Mouse (Mus musculus): ENCODE data around the gene Gemin7. TPM values are rescaled to one million over a fixed set of nuclear protein-coding genes. Genes with fewer than 3 reads are reported as not detected.

The Gemin7 gene
- polyA plus RNA-seq, 1 experiment from 2014 or later, result 61.7 TPM

DNA sequence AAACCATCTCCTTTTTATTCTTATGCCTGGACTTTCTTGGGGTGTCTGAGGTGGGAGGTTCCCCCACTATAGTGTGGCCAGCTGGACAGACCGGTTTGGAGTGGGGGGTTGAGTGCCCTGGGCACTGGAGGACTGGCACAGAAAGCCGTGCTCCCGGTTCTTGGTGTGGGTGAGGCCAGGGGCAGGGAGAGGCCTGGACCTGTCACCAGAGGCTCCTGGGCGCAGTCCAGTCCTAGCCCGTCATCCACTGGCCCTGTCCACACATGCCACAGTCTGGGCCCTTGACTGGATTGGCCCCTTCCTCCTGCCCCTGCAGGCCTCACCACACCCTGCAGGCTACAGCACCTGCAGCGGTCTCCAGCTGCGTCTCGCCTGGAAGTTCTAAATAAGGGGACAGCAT, 3.2 kb upstream of the Gemin7 start:
- H3K4me1 ChIP-seq (ENCODE audit: insufficient read depth), result peaks cover 29% of the 10 kb centered on the region
- no peak overlapping the region for H3K4me2 ChIP-seq (ENCODE audit: low read depth, low read length)
- H3K4me3 ChIP-seq (ENCODE audit: low read depth, low read length), result no peak overlapping the region
- peaks cover 5% of the 10 kb centered on the region; the same call in 1 of the 2 replicates for H3K27me3 ChIP-seq (ENCODE audit: insufficient read depth, low read length)
- TF ChIP-seq CTCF (IDR thresholded peaks at IDR 0.05; ENCODE audit: low read depth), result no peak
- no peak for ATAC-seq
- WGBS (ENCODE audit: insufficient replicate concordance), result 89% methylated on average over 8 of the region's 8 CpGs
- H3K36me3 ChIP-seq (replicated peaks; ENCODE audit: insufficient read depth, low read length), result peaks cover 26% of the 10 kb centered on the region
- DNase-seq, result no peak
- no peaks in the 10 kb centered on the region for H3K9me3 ChIP-seq (ENCODE audit: low read length)
- H3K27ac ChIP-seq (ENCODE audit: low read depth), result no peak overlapping the region
- no peak overlapping the region for H3K9ac ChIP-seq (replicated peaks)

DNA sequence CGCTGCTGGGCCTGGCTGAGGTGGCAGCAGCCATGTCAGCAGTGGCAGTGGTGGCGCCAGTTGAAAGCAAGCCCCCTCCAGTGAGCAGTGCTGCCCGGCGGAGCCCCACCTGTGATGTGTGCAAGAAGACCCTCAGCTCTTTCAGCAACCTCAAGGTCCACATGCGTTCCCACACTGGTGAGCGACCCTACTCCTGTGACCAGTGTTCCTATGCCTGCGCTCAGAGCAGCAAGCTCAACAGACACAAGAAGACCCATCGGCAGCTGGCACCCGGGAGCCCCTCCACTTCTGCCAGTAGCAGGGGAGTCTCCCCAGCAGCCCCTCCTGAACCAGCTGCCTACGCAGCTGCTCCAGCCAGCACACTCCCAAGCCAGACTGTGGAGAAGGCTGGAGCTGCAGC, 2.4 kb upstream of the Gemin7 start:
- Histone ChIP-seq H3K9ac (replicated peaks) (no peak overlapping the region), H3K27ac (ENCODE audit: low read depth) (no peak overlapping the region), H3K36me3 (replicated peaks; ENCODE audit: insufficient read depth, low read length) (peaks cover 19% of the 10 kb centered on the region), H3K4me2 (ENCODE audit: low read depth, low read length) (no peak overlapping the region), H3K27me3 (ENCODE audit: insufficient read depth, low read length) (peaks cover 5% of the 10 kb centered on the region; the same call in 1 of the 2 replicates), H3K4me3 (ENCODE audit: low read depth, low read length) (no peak overlapping the region), H3K4me1 (ENCODE audit: insufficient read depth) (peaks cover 31% of the 10 kb centered on the region), H3K9me3 (ENCODE audit: low read length) (no peaks in the 10 kb centered on the region)
- ATAC-seq, result no peak
- no peak for DNase-seq
- 93% methylated on average over 10 of the region's 10 CpGs for WGBS (ENCODE audit: insufficient replicate concordance)
- TF ChIP-seq CTCF (IDR thresholded peaks at IDR 0.05; ENCODE audit: low read depth) (no peak), EP300 (IDR thresholded peaks at IDR 0.05; ENCODE audit: low read depth) (no peak)

DNA sequence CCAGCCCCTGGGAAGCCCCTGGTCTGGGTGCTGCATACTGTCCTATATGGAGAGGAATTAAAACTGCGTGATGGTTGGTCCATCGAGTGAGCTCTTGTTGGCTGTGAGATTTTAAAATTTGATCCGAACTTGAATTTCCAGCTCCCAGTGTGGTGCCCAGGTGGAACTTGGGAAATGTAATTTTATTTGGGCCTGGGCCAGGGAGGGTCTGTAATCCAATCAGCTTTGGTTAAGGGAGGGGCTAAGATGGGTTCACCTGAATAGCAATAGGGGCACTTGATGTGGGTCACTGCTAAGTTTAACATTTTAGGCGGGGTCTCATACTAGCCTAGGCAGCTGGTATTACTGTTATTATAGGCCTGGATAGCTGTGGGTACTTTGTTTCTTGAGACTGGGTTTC, 1.0 kb upstream of the Gemin7 start:
- 58% methylated on average over 4 of the region's 4 CpGs for WGBS (ENCODE audit: insufficient replicate concordance)
- ATAC-seq (no peak), DNase-seq (no peak)
- peaks cover 35% of the 10 kb centered on the region for H3K4me1 ChIP-seq (ENCODE audit: insufficient read depth)
- H3K9me3 ChIP-seq (ENCODE audit: low read length), result no peaks in the 10 kb centered on the region
- peak overlapping the region; percentile 69; the same call in 1 of the 2 replicates for H3K27ac ChIP-seq (ENCODE audit: low read depth)
- peak overlapping the region; percentile 53 for H3K4me3 ChIP-seq (ENCODE audit: low read depth, low read length)
- peak overlapping the region; percentile 83 for H3K4me2 ChIP-seq (ENCODE audit: low read depth, low read length)
- TF ChIP-seq EP300 (IDR thresholded peaks at IDR 0.05; ENCODE audit: low read depth), result no peak
- TF ChIP-seq CTCF (IDR thresholded peaks at IDR 0.05; ENCODE audit: low read depth), result no peak
- H3K36me3 ChIP-seq (replicated peaks; ENCODE audit: insufficient read depth, low read length), result peaks cover 6% of the 10 kb centered on the region
- peaks cover 5% of the 10 kb centered on the region; the same call in 1 of the 2 replicates for H3K27me3 ChIP-seq (ENCODE audit: insufficient read depth, low read length)
- no peak overlapping the region for H3K9ac ChIP-seq (replicated peaks)

DNA sequence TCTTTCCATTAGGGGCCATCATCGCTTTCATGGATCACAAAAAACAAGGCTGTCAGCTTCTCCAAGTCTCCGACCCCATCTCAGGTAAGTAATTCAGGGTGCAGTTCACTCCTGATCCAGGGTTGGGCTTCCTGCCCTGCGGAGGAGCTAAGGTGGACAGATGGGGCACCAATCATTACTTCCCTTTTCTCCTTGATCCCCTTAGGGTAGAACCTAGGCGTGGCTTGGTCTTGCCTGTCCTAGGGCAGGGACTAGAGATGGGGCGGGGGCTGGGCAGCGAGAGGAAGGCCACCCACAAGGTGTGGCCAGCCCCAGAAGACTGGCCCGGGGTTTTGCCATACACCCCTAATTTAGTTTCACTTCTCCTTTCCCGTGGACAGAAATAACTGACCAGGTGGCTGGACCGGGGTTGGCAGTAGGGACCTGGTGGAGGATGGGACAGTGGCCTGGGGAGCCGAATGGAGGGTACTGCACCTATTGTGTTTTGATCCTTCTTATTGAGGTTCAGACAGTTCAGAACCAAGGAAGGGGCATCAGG, 551 bp upstream of the Gemin7 start:
- peak overlapping the region; percentile 83 for H3K4me2 ChIP-seq (ENCODE audit: low read depth, low read length)
- WGBS (ENCODE audit: insufficient replicate concordance), result 9% methylated on average over 10 of the region's 10 CpGs
- H3K27me3 ChIP-seq (ENCODE audit: insufficient read depth, low read length), result peaks cover 5% of the 10 kb centered on the region; the same call in 1 of the 2 replicates
- H3K9me3 ChIP-seq (ENCODE audit: low read length), result no peaks in the 10 kb centered on the region
- TF ChIP-seq CTCF (IDR thresholded peaks at IDR 0.05; ENCODE audit: low read depth), result no peak
- TF ChIP-seq EP300 (IDR thresholded peaks at IDR 0.05; ENCODE audit: low read depth), result no peak
- DNase-seq (peak; percentile 64), ATAC-seq (peak; percentile 18; the same call in 1 of the 2 replicates)
- peak overlapping the region; percentile 69; the same call in 1 of the 2 replicates for H3K27ac ChIP-seq (ENCODE audit: low read depth)
- H3K9ac ChIP-seq (replicated peaks), result peak overlapping the region; percentile 64
- H3K36me3 ChIP-seq (replicated peaks; ENCODE audit: insufficient read depth, low read length), result peaks cover 4% of the 10 kb centered on the region
- H3K4me3 ChIP-seq (ENCODE audit: low read depth, low read length), result peak overlapping the region; percentile 53
- peaks cover 35% of the 10 kb centered on the region for H3K4me1 ChIP-seq (ENCODE audit: insufficient read depth)

DNA sequence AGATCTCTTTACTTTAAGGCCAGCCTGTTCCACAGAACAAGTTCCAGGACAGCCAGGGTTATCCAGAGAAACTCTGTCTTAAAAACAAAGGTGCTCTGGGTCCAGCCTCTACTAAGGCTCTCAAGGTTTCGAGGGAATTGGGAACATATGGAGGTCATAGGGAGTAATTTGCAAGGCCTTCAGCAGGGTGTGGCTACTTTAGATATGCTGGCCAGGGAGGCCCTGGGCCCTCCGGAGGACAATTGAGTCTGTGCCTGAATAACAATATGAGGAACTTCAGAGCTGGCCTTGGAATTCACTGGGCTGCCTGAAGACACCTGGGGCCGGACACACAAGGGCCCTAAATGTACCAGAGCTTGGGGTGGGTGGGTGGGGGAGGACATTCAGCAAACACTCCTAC, 1.8 kb downstream of the Gemin7 start:
- DNase-seq, result no peak
- TF ChIP-seq CTCF (IDR thresholded peaks at IDR 0.05; ENCODE audit: low read depth) (no peak), EP300 (IDR thresholded peaks at IDR 0.05; ENCODE audit: low read depth) (no peak)
- ATAC-seq, result no peak
- Histone ChIP-seq H3K4me2 (ENCODE audit: low read depth, low read length) (no peak overlapping the region), H3K9ac (replicated peaks) (no peak overlapping the region), H3K4me1 (ENCODE audit: insufficient read depth) (peaks cover 48% of the 10 kb centered on the region), H3K9me3 (ENCODE audit: low read length) (no peaks in the 10 kb centered on the region), H3K36me3 (replicated peaks; ENCODE audit: insufficient read depth, low read length) (no peaks in the 10 kb centered on the region; the same call in none of the 2 replicates), H3K27ac (ENCODE audit: low read depth) (no peak overlapping the region), H3K27me3 (ENCODE audit: insufficient read depth, low read length) (peaks cover 5% of the 10 kb centered on the region; the same call in 1 of the 2 replicates), H3K4me3 (ENCODE audit: low read depth, low read length) (no peak overlapping the region)
- 56% methylated on average over 3 of the region's 3 CpGs for WGBS (ENCODE audit: insufficient replicate concordance)

DNA sequence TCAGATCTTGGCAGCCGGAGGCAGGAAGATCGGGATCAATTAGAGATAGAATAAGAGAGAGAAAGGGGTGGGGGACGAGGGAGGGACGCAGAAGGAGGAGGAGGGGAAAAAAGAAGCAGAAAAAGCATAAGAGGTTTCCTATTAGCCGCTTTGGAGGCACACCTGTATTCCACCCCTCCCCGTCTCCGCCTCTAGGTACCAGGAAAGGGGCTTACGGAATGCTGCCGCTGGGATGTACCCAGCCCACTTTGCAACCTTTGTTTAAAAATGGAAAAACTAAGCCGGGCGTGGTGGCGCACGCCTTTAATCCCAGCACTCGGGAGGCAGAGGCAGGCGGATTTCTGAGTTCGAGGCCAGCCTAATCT, 3.6 kb downstream of the Gemin7 start:
- TF ChIP-seq CTCF (IDR thresholded peaks at IDR 0.05; ENCODE audit: low read depth), result no peak
- no peak for TF ChIP-seq EP300 (IDR thresholded peaks at IDR 0.05; ENCODE audit: low read depth)

More for the DNA sequence above, 3.6 kb downstream of the Gemin7 start:
- ATAC-seq (no peak), DNase-seq (no peak)
- peak overlapping the region; percentile 85 for H3K4me3 ChIP-seq (ENCODE audit: low read depth, low read length)
- H3K36me3 ChIP-seq (replicated peaks; ENCODE audit: insufficient read depth, low read length), result peaks cover 9% of the 10 kb centered on the region
- WGBS (ENCODE audit: insufficient replicate concordance), result 25% methylated on average over 16 of the region's 16 CpGs
- peak overlapping the region; percentile 93 for H3K27ac ChIP-seq (ENCODE audit: low read depth)
- H3K9ac ChIP-seq (replicated peaks), result peak overlapping the region; percentile 76
- peaks cover 5% of the 10 kb centered on the region; the same call in 1 of the 2 replicates for H3K27me3 ChIP-seq (ENCODE audit: insufficient read depth, low read length)
- H3K4me2 ChIP-seq (ENCODE audit: low read depth, low read length), result peak overlapping the region; percentile 91
- peaks cover 48% of the 10 kb centered on the region for H3K4me1 ChIP-seq (ENCODE audit: insufficient read depth)
- H3K9me3 ChIP-seq (ENCODE audit: low read length), result no peaks in the 10 kb centered on the region

Measured in liver, postnatal 0 days (tissue).